Mouse (Mus musculus) lung, adult 2 months (tissue): ENCODE measurements at regions not wholly inside any gene's neighbourhood (a gene's known extent, or its start where the extent isn't known, plus 50 kb on each side); places are given as distances from the start of the nearest gene placed in this dataset.

Experiments used
- CTCF ChIP-seq: fragments of 200-500 bp; IDR thresholded peaks from 2 replicates; pipeline ENCODE4 v1.5.1; 2011; ENCODE audit warnings: mild to moderate bottlenecking, low read length, control low read depth; ENCODE audit not compliant: insufficient read depth
- POLR2A ChIP-seq: fragments of 200-500 bp; IDR thresholded peaks from 2 replicates; pipeline ENCODE4 v1.6.1; 2011; ENCODE audit warnings: low read depth, mild to moderate bottlenecking, control low read depth, low read length, borderline replicate concordance; ENCODE audit errors: extremely low read depth

GRCm38 (mm10) chr14:105522279-105522678 is 263.9 kb downstream of the Ndfip2 start:
- TF ChIP-seq CTCF (no peak), POLR2A (no peak)
